Mouse (Mus musculus) adrenal gland, adult 8-10 months (tissue): ENCODE measurements around the gene Ube3b. TPM values are rescaled to one million over a fixed set of nuclear protein-coding genes. Genes with fewer than 3 reads are reported as not detected.

ENCODE experiments used
- DNase-seq: peaks from one replicate; pipeline ENCODE4 v3.0.0; 2022
- microRNA-seq, 2 experiments: library from miRNA; unstranded; fragments of <30 nt; microRNA quantifications; one replicate each; pipeline ENCODE4 v1.2.0; 2022
- total RNA-seq, 4 experiments: library from RNA; stranded (reverse); gene quantifications; 2 replicates each; pipeline ENCODE4 v1.2.4; 2022

The Ube3b gene
- total RNA-seq, 4 experiments from 2014 or later = 74.7 to 93.2 (median 79.1) TPM

DNA sequence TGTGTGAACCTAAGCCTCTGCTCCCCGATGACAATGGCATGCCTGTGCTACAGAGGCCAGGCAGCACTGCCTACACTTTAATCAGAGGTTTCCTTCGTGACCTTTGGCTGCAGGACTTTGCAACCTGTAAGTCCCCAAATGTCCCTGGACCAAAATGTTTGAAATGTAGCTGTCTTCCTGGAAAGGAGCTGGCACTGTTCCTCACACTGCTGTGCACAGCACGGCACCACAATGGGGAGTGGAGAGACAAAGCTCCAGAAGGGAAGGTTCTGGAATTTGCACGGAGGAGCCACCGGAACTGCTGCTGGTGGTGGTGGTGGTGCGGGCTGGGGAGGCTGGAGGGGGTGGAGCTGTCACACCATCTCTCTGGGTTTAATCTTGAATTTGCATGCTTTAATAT lies 46.3 kb downstream of the Ube3b start:
- DNase-seq = no peak

DNA sequence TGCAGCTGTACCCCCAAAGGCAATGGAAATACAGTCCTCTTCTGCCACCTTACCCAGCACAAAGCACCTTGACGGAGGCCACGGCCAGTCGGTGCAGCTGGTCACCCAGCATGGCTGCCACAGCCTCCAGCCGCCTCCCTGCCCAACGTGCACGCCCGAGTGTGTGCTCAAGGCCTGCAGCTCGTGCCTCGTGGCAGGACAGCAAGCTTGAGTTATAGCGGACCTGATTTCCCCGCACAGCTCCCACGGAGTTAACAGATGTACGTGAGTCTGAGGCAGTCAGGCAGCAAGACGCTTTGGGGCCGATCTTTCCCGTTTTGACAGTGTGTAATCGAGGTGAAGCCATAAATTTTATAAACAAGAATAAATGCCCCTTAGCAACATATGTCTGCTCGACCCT lies 48.2 kb downstream of the Ube3b start:
- no peak for DNase-seq

DNA sequence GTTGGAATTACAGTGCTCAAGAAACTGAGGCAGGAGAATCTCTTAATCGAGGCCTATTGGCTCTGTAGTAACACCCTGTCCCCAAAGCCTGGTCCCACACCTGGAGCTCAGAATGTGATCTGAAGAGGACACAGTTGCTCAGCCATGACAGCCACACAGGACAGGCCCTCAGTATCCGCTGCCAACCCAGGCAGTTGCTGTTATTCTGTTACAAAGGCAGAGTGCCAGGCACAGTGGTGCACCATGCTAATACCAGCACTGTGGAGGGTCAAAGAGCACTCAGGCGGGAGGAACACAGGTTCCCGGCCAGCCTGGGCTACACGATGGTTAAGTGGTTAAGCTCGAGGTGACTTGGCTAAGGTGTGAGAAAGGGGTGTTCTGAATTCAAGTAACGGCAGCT lies 49.4 kb downstream of the Ube3b start:
- DNase-seq = no peak

DNA sequence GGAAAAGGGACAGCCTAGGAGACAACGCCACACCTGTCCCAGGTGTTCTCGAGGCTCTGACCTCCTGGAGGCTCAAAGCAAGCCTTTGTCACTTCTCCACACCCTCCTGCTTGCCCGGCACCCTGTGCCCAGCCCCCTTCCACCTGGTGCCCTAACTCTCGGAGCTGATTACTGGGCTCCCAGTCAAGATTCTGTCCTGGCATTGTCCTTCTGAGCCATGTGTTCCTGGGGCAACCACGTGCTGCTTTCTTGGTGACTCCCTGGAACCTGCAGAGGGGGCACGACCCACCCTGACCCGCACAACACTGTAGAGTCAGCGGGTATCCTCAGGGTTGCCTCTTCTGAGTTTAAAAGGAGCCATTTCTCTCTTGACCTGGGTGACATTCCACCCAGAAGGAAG lies 54.0 kb downstream of the Ube3b start:
- DNase-seq = no peak

DNA sequence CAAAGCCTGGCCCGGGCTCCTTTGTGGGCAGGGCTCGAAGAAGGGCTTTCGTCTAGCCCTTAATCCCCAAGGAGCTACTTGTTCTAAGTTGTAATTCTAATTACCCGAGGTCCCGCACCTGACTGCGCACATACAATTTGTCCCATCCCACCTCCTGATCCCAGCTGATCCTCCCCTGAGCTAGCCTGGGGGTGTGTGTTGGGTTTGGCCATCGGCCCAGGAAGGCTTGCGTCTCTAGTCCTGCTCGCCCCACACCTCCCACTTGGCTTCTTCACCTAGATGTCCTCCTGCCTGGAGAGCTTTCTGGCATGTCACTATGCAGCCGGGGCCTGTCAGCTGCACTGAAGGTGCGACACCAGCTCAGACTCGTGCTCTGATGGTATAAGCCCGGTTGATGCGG lies 55.2 kb downstream of the Ube3b start:
- no peak for DNase-seq

DNA sequence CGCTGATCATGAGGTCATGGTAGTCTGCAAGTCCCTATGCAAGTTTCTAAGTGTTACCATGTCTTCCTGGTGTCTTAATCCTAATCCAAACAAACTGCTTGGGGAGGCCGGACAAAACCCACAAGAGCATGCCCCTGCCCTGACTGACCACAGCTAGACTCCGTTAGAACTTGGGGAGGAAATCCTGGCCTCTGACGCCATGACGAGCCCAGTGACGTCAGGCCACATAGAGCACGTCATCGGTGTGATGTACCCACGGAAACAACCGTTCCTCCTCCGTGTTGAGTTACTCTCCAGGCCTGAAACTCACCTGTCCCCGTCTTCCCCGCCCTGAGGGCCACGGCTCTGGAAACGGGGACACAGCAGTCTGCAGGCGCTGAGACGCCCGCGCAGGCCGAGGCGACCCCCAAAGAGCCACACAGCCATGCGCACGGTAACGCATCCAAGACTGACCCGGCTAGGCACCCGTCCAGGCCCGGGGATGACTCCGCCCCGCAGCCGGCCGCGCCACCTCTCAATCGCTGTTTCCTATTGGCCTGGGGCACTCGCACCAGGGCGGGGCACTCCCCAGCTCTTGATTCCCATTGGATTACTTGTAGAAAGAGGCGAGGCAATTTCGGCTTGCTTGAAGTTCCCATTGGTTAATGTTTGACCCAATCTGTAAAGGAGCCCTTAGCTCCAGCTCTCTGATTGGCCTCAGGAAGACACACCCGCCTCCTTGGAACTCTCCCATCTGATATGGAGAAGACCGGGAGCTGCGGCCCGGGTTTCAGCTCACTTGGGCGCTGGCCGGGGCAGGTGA lies 63.4 kb downstream of the Ube3b start, which contains the start of the genes Mmab and Mvk:
Gene Mmab, minus strand, starts transcription at position 495 of the 802 bp plus-strand sequence.
Gene Mvk, plus strand, starts transcription at position 704 of the 802 bp plus-strand sequence.
- peak; percentile 97 for DNase-seq

DNA sequence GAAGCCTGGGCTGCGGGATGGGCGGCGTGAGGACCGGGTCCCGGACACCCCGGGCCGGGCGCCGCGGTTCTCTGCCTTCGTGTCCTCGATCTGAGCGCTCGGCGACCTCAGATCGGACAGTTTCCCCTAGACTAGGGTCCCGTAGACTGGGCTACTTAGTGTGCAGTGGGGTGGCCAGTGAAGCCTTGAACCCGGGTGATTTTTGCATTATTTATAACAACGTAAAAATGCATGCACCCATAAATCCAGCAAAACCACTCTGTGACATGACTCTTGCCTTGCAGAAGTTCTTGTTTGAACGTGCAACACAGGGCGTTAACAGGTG lies 63.9 kb downstream of the Ube3b start:
- DNase-seq = no peak

DNA sequence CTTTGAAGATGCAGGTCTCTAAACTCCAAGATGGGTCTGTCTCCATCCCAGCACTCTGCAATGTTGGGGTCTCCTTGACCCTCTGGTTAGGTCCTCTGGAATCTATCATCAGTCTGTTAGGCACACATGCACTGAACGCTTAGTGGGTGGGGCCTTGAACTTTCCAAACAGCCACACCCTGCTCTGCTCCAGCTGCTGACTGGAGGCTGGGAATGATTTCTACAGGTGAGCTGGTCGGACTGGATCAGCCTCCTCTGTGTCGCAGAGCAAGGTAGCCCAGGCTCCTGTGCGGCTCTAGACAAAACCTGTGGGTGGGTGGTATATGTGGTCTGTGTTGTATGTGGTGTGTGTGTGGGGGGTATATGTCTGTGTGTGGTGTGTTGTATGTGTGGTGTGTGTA lies 68.6 kb downstream of the Ube3b start:
- no peak for DNase-seq

DNA sequence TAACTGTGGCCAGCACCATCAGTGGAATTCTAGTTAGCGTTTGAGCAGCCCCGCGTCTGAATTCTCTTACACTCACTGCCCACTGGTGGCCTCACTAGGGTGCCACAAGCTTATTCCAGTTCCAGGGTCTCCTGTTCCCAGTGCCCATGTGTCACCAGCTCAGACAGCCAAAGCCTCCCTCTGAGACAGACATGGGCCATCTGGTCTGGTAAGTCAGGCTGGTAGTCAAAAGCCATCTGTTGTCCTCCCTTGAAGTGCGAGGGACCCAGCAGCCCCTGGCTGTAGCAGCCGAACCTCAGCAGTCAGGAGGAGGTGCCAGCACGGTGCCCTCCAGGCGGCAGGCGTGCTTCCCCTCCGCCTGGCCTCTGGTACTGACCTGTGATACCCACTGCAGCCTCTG lies 75.9 kb downstream of the Ube3b start:
- no peak for DNase-seq

DNA sequence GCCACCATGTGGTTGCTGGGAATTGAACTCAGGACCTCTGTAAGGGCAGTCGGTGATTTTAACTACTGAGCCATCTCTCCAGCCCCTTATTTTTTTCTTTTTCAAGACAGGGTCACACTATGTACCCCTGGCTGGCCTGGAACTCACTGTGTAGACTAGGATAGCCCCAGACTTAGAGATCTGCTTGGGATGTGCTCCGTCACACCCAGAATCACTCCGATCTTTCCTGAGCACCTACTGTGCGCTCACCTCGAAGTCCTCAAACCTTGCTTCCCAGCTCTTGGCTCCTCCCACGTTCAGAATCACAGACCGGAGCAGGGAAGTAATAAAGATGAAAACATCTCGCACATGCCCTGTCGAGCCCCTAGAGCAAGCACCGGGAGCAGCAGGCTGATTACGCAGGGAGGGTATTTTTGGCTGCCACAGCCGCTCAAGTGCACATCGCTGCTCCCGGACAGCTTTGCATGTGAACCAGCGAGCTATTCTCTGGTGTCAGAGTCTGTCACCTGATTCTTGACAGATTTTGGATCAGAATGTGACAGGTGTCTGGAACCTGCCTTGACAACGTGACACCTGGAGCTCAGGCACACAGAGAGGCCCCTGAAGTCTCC lies 76.7 kb downstream of the Ube3b start:
- DNase-seq = no peak

DNA sequence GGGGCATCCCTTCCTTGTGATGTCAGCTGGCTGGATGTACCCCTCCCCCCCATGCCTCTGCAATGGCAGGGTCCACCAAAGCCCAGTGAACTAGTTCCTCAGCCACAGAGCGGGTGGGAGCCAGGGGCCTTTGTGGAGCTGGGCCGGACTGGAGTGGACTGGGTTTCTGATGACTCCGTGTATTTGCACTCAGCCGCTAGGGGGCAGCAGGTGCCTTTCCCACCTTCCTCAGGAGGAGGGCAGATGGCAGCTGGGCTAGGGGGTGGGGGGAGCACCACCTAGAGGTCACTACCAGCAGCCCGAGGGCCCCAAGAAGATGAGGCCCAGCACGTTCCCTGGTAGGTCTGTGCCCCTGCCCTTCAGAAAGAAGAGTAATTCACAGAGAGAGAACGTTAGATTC lies 80.8 kb downstream of the Ube3b start:
- peak; percentile 67 for DNase-seq

DNA sequence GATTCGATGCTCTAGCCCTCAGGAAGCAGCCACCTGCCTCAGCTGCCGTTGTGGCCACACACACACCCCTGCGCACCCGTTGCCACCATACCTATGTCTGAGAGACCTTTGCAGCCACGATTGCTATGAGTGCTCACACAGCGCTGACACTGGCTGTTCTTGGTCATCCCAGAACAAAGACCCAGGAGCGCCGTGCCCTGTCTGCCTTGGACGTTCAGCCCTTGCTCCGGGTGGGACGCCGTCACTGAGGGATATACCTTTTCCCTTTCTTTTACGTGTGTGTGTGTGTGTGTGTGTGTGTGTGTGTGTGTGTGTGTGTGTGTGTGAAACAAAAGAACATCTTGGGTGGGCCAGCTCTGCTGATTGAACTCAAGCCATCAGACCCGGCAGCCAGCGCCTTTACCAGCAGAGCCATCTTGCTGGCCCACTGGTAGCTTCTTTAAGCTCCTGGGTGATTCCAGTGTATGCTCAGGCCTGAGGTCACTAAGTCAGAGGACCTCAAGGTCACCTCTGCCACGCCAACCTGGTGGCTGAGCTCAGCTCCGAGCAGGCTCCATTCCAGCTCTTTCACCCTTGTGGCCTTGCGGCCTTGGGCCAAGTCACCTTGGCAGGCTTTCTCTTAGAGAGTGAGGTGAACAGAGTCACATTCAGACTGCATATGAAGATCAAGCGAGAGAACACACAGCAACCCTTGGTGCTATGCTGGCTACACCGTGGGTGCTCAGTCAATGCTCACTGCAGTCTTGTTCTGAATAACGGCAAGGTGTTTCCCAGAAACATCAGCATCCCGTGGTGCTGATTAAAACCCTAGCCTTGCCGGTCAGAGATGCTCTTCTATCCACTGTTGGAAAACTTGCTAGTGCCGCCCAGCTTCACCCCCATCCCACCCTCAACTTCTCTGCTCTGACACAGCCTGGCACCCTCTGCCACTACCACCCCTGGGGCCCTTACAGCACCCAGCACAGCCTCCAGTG lies 81.9 kb downstream of the Ube3b start:
- peak; percentile 58 for DNase-seq

DNA sequence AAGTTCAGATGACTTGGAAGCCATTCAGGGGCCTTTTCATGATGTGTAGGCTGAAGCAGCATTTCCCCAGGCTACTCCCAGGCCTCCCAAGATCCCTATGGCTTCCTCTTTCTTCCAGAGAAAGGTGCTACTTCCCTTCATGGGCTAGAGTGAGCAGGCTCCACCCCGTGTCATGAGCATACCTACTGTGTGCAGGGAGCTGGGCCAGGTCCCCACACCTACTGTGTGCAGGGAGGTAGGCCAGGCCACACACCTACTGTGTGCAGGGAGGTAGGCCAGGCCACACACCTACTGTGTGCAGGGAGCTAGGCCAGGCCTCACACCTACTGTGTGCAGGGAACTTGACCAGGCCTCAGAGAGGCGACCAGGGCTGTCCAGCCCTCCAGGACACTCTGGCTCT lies 84.2 kb downstream of the Ube3b start:
- DNase-seq = no peak

DNA sequence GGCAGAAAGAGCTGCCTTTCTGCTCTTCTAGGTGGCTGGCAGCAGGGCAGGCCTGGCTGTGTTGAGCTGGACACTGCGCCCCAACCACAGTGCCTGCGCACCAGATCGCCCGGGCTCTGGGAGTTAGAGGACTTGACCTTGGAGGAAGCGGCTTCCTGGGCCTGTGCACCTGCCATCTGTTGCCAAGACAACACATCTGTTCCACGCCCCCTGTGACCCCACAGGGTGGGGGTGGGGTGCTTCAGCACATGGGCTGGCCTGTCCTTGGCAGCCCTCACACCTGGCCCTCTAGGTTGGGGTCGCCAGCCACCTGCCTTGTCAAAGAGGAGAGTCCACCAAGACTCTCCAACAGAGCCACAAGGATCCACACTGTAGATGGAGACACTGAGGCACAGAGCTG lies 85.2 kb downstream of the Ube3b start:
- DNase-seq = no peak

DNA sequence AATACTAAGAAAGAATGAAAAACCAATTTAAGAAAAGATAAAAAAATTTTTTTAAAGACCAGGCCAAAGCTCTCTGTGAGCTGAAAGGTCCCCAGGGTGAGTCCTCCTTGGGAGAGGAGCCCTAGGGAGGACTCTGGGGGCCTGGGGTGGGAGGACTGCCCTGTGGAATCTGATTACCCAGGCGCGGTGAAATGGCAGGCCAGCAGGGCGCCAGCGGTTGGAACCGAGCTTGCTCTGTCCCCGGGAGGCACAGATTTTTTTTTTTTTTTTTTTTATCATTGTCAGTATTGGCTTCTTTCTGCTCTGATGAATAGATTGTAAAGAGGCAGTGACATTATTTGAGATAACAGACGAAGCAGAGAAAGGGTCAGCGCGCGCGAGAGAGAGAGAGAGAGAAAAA lies 86.6 kb downstream of the Ube3b start:
- no peak for DNase-seq

DNA sequence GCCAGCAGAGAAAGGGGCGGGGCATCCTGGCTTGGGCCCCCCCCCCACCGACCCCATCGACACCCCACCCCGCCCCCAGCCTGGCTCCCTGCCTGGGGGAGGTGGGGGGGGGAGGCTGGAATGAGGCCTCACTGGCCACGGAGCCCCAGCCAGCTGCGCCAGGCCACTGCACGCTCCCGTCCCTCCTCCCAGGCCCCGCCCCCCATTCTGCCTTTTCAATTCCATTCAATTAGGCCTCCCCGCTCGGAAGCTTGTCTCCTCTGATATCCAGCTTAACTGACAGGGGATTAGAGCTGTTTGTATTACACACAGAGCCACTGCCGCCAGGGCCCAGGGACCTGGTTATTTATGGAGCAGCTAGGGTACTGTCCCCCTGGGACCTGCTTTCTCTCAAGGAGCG lies 87.0 kb downstream of the Ube3b start:
- DNase-seq = peak; percentile 48

DNA sequence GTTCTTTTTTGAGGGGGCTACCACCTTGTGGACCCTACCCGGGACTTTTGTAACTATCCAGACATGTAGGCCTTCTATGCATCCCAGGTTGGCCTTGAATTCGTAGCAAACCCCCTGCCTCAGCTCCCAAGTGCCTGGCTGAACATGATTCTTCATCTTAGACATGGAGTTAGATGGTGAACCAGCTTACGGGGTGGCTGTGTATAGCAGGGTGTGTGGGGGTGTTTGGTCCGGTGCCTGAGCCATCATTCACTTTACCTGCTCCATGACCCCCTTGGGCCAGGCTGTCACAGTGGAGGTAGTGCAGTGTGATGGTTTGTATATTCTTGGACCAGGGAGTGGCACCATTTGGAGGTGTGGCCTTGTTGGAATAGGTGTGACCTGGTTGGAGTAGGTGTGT lies 87.6 kb downstream of the Ube3b start:
- DNase-seq = no peak

DNA sequence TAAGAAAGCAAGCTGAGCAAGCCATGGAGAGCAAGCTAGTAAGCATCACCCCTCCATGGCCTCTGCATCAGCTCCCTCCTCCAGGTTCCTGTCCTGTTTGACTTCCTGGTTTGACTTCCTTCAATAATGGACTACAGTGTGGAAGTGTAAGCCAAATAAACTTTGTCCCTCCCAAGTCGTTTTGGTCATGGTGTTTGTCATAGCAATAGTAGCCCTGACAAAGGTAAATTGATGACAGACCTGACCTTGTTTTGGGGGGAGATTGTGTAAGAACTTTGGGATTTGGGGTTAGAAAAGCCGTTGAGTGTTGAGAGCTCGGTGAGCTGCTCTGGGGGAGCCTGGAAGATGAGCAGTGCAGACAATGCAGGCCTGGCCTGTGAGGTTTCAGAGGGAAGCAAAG lies 90.0 kb downstream of the Ube3b start:
- DNase-seq = no peak

Small RNA genes lying within 50 kb of the gene (microRNA-seq; reads per million reads assigned to microRNA genes)
- 0 reads per million in 2 experiments for gene Mir7027

Other genes starting within 250 kb of the Ube3b start
- gene Acacb, start 234.1 kb upstream of the Ube3b start, total RNA-seq = 10 to 100 TPM; 68.9 to 85.3 (median 72.7) TPM
- not detected for gene Foxn4, start 106.8 kb upstream of the Ube3b start, total RNA-seq
- 1 to 10 TPM in 1 of 4 experiments, under 1 TPM in 3; 0.70 to 1.1 (median 0.81) TPM for gene Myo1h, start 91.4 kb upstream of the Ube3b start, total RNA-seq
- 10 to 100 TPM; 69.8 to 78.5 (median 71.8) TPM for gene Kctd10, start 99 bp upstream of the Ube3b start, total RNA-seq
- gene Mmab, start 63.5 kb downstream of the Ube3b start, total RNA-seq = 10 to 100 TPM; 20.0 to 30.0 (median 24.4) TPM
- gene Mvk, start 63.7 kb downstream of the Ube3b start, total RNA-seq = 10 to 100 TPM; 31.6 to 45.5 (median 37.1) TPM
- gene Fam222a, start 187.4 kb downstream of the Ube3b start, total RNA-seq = 10 to 100 TPM; 28.1 to 47.2 (median 33.7) TPM